Comparison of ENCODE assay signal across 8 mouse cellular contexts in the genomic region with DNA sequence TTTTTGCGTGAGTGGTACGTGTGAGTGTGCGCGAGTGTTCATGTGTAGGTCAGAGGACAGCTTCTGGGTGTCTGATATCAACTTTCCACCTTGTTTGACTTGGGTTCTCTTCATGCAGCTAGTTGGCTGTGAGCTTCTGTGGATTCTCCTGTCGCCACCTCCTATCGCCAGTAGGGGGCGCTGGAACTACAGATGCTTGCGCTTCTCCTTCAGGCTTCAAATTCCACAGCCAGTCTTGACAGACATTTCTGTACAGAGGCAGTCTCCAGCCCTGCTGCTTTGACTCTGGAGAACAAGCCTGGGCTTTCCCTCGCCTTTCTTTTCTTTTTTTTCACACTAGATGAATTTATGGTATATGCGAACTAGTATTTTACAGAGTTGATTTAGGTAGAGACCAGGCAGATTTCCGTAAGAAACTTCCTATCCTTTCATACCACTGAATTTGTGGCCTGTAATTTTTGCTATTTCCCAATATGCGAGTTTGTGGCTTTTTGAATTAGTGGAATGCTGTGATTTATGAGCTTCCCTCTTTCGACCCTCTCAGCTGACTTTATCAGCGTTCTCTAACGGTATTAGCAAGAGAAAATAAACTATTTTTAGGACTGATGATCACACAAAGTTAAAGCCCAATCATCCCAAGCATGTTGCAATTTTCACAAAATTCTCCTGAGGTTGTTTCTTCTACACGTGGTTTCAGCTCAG.
DNase-seq lines count a peak whose midpoint lies in the region; ATAC-seq lines count a peak whose summit lies in the region.

No protein-coding gene starts in this region.

- intact Hi-C loops in left cerebral cortex, postnatal 14 days (cut with DNase I): loop anchor here (5.0 kb wide), 1 partner anchor 246 kb away; no protein-coding TSS in a partner anchor

- H3K4me1 ChIP-seq in midbrain, embryonic 10.5 days: no peaks in the 10 kb centered on the region
- no peaks in the 10 kb centered on the region for H3K4me1 ChIP-seq in midbrain, embryonic 15.5 days
- H3K4me1 ChIP-seq in neural tube, embryonic 14.5 days (ENCODE audit: control insufficient read depth, insufficient read depth, low read length): no peaks in the 10 kb centered on the region

- peak; percentile 77 for DNase-seq in midbrain, embryonic 10.5 days (ENCODE audit: low spot score)
- peak; percentile 52 for DNase-seq in cerebellum, adult 11-12 months
- DNase-seq in forelimb bud, embryonic 11.5 days (ENCODE audit: low read depth, low spot score): peak; percentile 83
- peak; percentile 58 for DNase-seq in hindlimb bud, embryonic 11.5 days (ENCODE audit: extremely low spot score, low read depth, low spot score)
- DNase-seq in left cerebral cortex, postnatal 14 days (ENCODE audit: low spot score in 2 of 2): peak; percentile 91 to 94
- peak; percentile 30 for DNase-seq in thymus, postnatal 14 days

- H3K4me2 ChIP-seq in midbrain, embryonic 15.5 days: no peak overlapping the region
- no peak overlapping the region for H3K4me2 ChIP-seq in neural tube, embryonic 14.5 days (ENCODE audit: low read depth, low read length)

- H3K9me3 ChIP-seq in midbrain, embryonic 10.5 days (replicated peaks): no peaks in the 10 kb centered on the region
- no peaks in the 10 kb centered on the region for H3K9me3 ChIP-seq in midbrain, embryonic 15.5 days
- no peaks in the 10 kb centered on the region for H3K9me3 ChIP-seq in neural tube, embryonic 14.5 days (ENCODE audit: control insufficient read depth, low read length)

- H3K9ac ChIP-seq in midbrain, embryonic 15.5 days: no peak overlapping the region
- H3K9ac ChIP-seq in neural tube, embryonic 14.5 days (replicated peaks; ENCODE audit: low read depth, low read length): no peak overlapping the region

- 37% methylated on average over 16 of the region's 16 CpGs for WGBS in midbrain, embryonic 10.5 days
- WGBS in midbrain, embryonic 15.5 days: 41% methylated on average over 16 of the region's 16 CpGs
- WGBS in neural tube, embryonic 14.5 days: 32% methylated on average over 16 of the region's 16 CpGs

- H3K27ac ChIP-seq in midbrain, embryonic 10.5 days (replicated peaks): no peak overlapping the region
- H3K27ac ChIP-seq in midbrain, embryonic 15.5 days: no peak overlapping the region
- H3K27ac ChIP-seq in neural tube, embryonic 14.5 days (ENCODE audit: low read depth, low read length): no peak overlapping the region

- no peaks in the 10 kb centered on the region for H3K27me3 ChIP-seq in midbrain, embryonic 10.5 days (ENCODE audit: low read depth, poor library complexity, severe bottlenecking)
- H3K27me3 ChIP-seq in midbrain, embryonic 15.5 days (replicated peaks): no peaks in the 10 kb centered on the region
- H3K27me3 ChIP-seq in neural tube, embryonic 14.5 days (ENCODE audit: control insufficient read depth, insufficient read depth, low read length): no peaks in the 10 kb centered on the region

- no peaks in the 10 kb centered on the region for H3K36me3 ChIP-seq in midbrain, embryonic 10.5 days
- no peaks in the 10 kb centered on the region for H3K36me3 ChIP-seq in midbrain, embryonic 15.5 days (replicated peaks)
- no peaks in the 10 kb centered on the region for H3K36me3 ChIP-seq in neural tube, embryonic 14.5 days (ENCODE audit: control insufficient read depth, insufficient read depth, low read length)

- no peak overlapping the region for H3K4me3 ChIP-seq in midbrain, embryonic 10.5 days
- H3K4me3 ChIP-seq in midbrain, embryonic 15.5 days: no peak overlapping the region
- no peak overlapping the region for H3K4me3 ChIP-seq in neural tube, embryonic 14.5 days (ENCODE audit: low read depth, low read length)

- no peak for ATAC-seq in midbrain, embryonic 15.5 days (replicated peaks)
- ATAC-seq in neural tube, embryonic 14.5 days (ENCODE audit: low read depth): peak; percentile 38; the same call in 1 of the 2 replicates

Comparison
In these comparisons a context has a peak if more than half of its experiments do, and no peak if none do; other contexts are left out.
1. DNase-seq: peak in every context shown above with its lines; median percentile 92 in left cerebral cortex, postnatal 14 days; 83 in forelimb bud, embryonic 11.5 days; 77 in midbrain, embryonic 10.5 days; 58 in hindlimb bud, embryonic 11.5 days; 52 in cerebellum, adult 11-12 months; 30 in thymus, postnatal 14 days.